Mouse (Mus musculus): ENCODE data around the gene Mfsd6l.

DNA sequence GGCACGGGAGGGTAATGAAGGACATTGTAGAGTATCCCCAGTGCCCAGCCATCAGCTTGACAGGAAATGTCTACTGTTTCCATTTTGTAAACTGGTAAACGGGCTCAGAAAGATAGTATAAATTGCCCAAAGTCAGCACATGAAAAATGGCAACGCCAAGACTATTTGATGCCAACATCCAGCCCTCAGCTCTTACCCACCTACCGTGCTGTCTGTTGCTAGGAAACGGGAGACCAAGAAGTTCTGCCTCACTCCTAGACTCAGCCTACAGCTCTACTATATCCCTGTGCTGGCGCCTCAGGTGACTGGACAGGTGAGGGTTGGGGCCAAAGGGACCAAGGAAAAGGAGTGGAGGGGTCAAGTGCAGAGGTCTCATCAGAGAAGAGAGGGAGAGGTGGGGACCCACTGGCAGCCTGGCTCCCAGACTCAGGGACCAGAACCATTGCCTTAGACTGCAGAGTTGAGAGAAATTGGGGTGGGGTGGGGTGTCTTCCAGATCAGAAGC lies 22.0 kb upstream of the Mfsd6l start:
- TF ChIP-seq CTCF (IDR thresholded peaks at IDR 0.05; ENCODE audit: insufficient read depth, low read depth, low read length): no peak
- TF ChIP-seq POLR2A (IDR thresholded peaks at IDR 0.05; ENCODE audit: insufficient read depth, low read depth, low read length): no peak
